Mouse (Mus musculus): ENCODE measurements around the gene Med27.

Gene Med27

DNA sequence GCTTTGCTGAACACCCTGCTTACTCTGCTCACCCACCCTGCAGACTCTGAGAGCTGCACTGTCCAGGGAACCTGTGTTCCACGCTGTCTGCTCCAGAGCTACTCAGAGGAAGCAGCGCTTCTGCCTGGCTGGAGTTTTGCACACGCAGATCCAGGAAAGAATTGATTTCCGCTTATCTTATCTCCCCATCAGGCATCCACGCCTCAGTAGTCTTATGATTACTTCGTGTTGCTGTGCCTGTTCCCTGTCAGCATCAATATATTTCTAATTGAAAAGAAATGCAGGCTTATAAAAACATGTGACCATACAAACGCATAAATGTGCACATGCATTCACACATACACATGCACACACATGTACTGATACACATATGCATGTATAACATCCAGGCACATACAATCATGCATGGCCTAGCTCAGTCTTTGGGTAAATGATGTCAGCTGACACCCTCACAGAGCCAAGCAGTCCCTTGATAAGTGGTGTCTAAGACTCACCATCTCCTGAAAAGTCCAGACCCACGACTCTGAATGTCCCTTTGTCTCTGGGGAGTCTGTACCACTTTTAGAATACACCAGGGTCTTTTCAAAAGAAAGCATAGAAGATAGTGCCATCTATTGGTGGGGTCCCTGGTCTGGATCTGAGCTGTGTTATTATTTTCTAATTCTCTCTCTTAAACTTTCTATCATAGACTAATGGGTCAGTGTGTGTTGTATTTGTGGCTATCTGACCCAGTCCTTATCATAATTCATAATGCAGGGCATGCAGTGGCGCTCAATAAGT lies 225.5 kb downstream of the Med27 start:
- DNase-seq, result no peak

DNA sequence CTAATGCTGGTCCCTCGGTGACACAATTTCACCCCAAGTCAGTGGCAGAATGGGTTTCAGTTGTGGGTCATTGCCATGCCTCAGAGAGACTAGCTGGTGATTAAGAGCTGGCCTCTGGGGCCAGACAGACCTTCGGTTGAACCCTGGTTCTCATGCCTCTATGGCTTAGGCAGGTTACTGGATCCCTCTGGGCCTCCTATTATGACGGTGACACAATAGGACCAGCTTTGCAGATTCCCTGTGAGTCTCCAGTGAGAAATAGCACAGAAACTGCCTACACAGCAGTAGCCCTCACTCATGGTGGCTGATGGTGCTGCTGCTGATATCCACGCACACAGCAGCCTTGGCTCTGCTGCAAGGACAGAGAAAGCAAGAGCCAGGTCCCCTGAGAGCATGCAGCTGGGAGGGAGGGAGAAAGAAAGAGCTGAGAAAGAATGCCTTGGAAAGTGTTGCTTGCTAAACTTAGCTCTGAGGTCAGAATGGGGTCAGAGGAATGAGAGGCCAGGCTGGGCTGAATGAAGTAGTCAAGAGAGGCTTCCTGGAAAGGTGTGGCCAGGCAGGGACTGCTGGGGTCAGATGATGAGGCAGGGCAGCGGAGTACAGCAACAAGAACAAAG lies 226.3 kb downstream of the Med27 start:
- no peak for DNase-seq

DNA sequence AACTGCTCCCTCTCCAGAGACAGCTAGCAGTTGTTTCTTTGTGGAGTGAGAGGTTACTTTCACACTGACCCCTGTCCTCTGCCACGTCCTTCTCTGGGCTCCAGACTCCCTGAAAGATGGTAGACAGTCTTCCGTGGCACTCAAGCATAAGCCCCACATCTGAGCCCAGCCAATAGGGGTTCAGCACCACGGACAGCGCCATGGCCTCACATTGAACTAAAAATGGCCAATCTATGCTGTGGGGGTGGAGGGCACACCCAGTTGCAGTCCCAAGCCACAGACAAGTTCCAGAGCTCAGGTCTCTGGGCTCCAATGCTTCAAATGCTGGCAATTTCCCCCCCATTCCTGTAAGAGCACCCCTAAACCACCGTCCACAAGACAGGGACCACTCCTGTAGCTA lies 227.0 kb downstream of the Med27 start:
- peak; percentile 74 for DNase-seq

DNA sequence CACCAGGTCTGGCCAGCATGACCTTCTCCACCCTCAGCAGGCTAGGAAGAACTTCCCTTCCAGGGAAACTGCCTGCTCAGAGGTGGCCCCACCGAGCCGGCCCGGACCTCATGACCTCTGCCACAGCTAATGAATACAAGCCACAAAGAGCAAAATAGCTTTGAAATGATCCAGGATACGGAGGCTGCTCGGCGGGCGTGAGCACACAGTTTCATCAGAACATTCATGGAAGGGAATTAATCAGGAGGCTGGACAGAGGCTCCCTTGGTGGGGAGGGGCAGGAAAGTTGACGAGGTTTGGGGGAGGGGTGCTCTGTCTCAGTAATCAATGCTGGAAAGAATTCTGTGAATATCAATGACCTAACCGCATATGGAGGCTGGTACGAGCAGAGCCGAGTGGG lies 227.6 kb downstream of the Med27 start:
- no peak for DNase-seq
